Mouse (Mus musculus): ENCODE data around the gene Oxld1.

GRCm38 (mm10) chr11:120467051-120467735 is 9.3 kb upstream of the Oxld1 start, which contains the start of gene Arl16:
- TF ChIP-seq CTCF (IDR thresholded peaks at IDR 0.05; ENCODE audit: insufficient read depth, low read length) (no peak), POLR2A (IDR thresholded peaks at IDR 0.05; ENCODE audit: borderline replicate concordance, extremely low read depth, low read depth, low read length) (peak; percentile 86; the same call in 1 of the 2 replicates)
